Mouse (Mus musculus) heart, postnatal 0 days (tissue): ENCODE results near the gene Acacb. TPM values are rescaled to one million over a fixed set of nuclear protein-coding genes. Genes with fewer than 3 reads are reported as not detected.

Experiments used
- ATAC-seq: fragments of 200-750 bp; cut with Nextera tagmentation; 2 replicates; pipeline ENCODE4 v1.8.0; 2017; ENCODE audit warnings: low read depth, moderate number of reproducible peaks, moderate library complexity; ENCODE audit not compliant: insufficient read depth
- DNase-seq: peaks from one replicate; pipeline ENCODE4 v3.0.0-alpha.2; 2016; ENCODE audit warnings: low spot score
- H3K27ac ChIP-seq: fragments of 300-500 bp; sonication (generic); 2 replicates; pipeline ENCODE4 v1.5.1; 2014; ENCODE audit warnings: low read depth, mild to moderate bottlenecking
- H3K27me3 ChIP-seq: fragments of 300-500 bp; sonication (generic); 2 replicates; pipeline ENCODE4 v1.6.1; 2014; ENCODE audit warnings: low read length, mixed read lengths; ENCODE audit not compliant: control insufficient read depth, insufficient read depth
- H3K36me3 ChIP-seq: fragments of 300-500 bp; sonication (generic); replicated peaks from 2 replicates; pipeline ENCODE4 v1.6.1; 2014; ENCODE audit warnings: low read length, mixed read lengths; ENCODE audit not compliant: control insufficient read depth, insufficient read depth
- H3K4me1 ChIP-seq: fragments of 300-500 bp; sonication (generic); 2 replicates; pipeline ENCODE4 v1.6.1; 2014; ENCODE audit warnings: antibody characterized with exemption; ENCODE audit not compliant: control insufficient read depth, insufficient read depth
- H3K4me2 ChIP-seq: fragments of 300-500 bp; sonication (generic); 2 replicates; pipeline ENCODE4 v1.6.1; 2014; ENCODE audit warnings: low read depth, mild to moderate bottlenecking, low read length, moderate library complexity
- H3K4me3 ChIP-seq: fragments of 300-500 bp; sonication (generic); 2 replicates; pipeline ENCODE4 v1.5.1; 2014; ENCODE audit warnings: low read depth, low read length
- H3K9ac ChIP-seq: fragments of 300-500 bp; sonication (generic); replicated peaks from 2 replicates; pipeline ENCODE4 v1.6.1; 2014; ENCODE audit warnings: low read depth, low read length, mixed read lengths
- H3K9me3 ChIP-seq: fragments of 300-500 bp; sonication (generic); replicated peaks from 2 replicates; pipeline ENCODE4 v1.6.1; 2016; ENCODE audit warnings: low read length; ENCODE audit not compliant: control insufficient read depth
- CTCF ChIP-seq: IDR thresholded peaks from 2 replicates; pipeline ENCODE4 v1.5.1; 2016; ENCODE audit warnings: antibody characterized with exemption, control low read depth, low read depth
- EP300 ChIP-seq: IDR thresholded peaks from 2 replicates; pipeline ENCODE4 v1.6.1; 2016; ENCODE audit warnings: antibody characterized with exemption, low read depth
- WGBS: fragments of 180-500 bp; shearing (Covaris S2); extraction: QIAGEN DNeasy Blood & Tissue Kit; methylation state at CpG from one replicate; pipeline ENCODE4 v1.1.7; 2014; 5-methylcytosine and 5-hydroxymethylcytosine counted together
- polyA plus RNA-seq: library from polyadenylated mRNA; unstranded; fragments of >200 nt; fragmentation: Nextera tagmentation; extraction: Ambion mirVana; gene quantifications from 2 replicates; pipeline ENCODE4 v1.2.1, GENCODE M21; 2015
- total RNA-seq: library from RNA; depleted of rRNA; stranded (reverse); fragments of >200 nt; gene quantifications from 2 replicates; pipeline ENCODE4 v1.2.3, GENCODE M21; 2014; ENCODE audit warnings: low replicate concordance

Gene Acacb
- total and polyA plus RNA-seq, 2 experiments from 2014 or later = 17.5 to 70.1 TPM

- no peak for TF ChIP-seq CTCF
- TF ChIP-seq EP300 = no peak
- no peak within 1 kb of the TSS for H3K9ac ChIP-seq
- no peaks in the 10 kb centered on the region for H3K9me3 ChIP-seq
- ATAC-seq (no peak), DNase-seq (no peak)
- H3K4me1 ChIP-seq = no peaks in the 10 kb centered on the region
- H3K36me3 ChIP-seq = no peaks in the 10 kb centered on the region
- no peak within 1 kb of the TSS for H3K4me3 ChIP-seq
- peaks cover 19% of the 10 kb centered on the region; the same call in 1 of the 2 replicates for H3K27me3 ChIP-seq
- H3K27ac ChIP-seq = no peak within 1 kb of the TSS
- WGBS = 34% methylated on average over 13 of the region's 13 CpGs
- no peak within 1 kb of the TSS for H3K4me2 ChIP-seq
These were observed 142.5 kb downstream of the Acacb start, which contains the start of gene Myo1h for GRCm38 (mm10) chr5:114288874-114289273. Myo1h (plus strand) TSS chr5:114289166.

GRCm38 (mm10) chr5:114290004-114290403 is 143.7 kb downstream of the Acacb start:
- peaks cover 19% of the 10 kb centered on the region; the same call in 1 of the 2 replicates for H3K27me3 ChIP-seq

GRCm38 (mm10) chr5:114296693-114297631 is 150.6 kb downstream of the Acacb start:
- 25% methylated on average over 22 of the region's 22 CpGs for WGBS
- TF ChIP-seq EP300 = no peak
- 0 out of 2 replicates have a peak, but pooled peaks have one; percentile 20 for TF ChIP-seq CTCF
- H3K9me3 ChIP-seq = no peaks in the 10 kb centered on the region
- peaks cover 5% of the 10 kb centered on the region; the same call in 1 of the 2 replicates for H3K4me1 ChIP-seq
- H3K4me2 ChIP-seq = peak overlapping the region; percentile 31
- H3K4me3 ChIP-seq = peak overlapping the region; percentile 3; the same call in 1 of the 2 replicates
- no peaks in the 10 kb centered on the region for H3K36me3 ChIP-seq
- H3K27ac ChIP-seq = no peak overlapping the region
- ATAC-seq (no peak), DNase-seq (no peak)
- H3K27me3 ChIP-seq = 0 out of 2 replicates have a peak, but pooled peaks cover 4% of the 10 kb centered on the region
- H3K9ac ChIP-seq = no peak overlapping the region

More at GRCm38 (mm10) chr5:114290004-114290403, 143.7 kb downstream of the Acacb start:
- no peak overlapping the region for H3K4me2 ChIP-seq
- no peak overlapping the region for H3K4me3 ChIP-seq
- H3K9ac ChIP-seq = no peak overlapping the region
- H3K9me3 ChIP-seq = no peaks in the 10 kb centered on the region
- no peaks in the 10 kb centered on the region for H3K36me3 ChIP-seq
- H3K27ac ChIP-seq = no peak overlapping the region
- DNase-seq (no peak), ATAC-seq (no peak)
- H3K4me1 ChIP-seq = no peaks in the 10 kb centered on the region
- WGBS = 80% methylated on average over 3 of the region's 3 CpGs
- no peak for TF ChIP-seq CTCF

- no peak overlapping the region for H3K27ac ChIP-seq
- ATAC-seq = no peak
- no peaks in the 10 kb centered on the region for H3K36me3 ChIP-seq
- H3K9ac ChIP-seq = no peak overlapping the region
- WGBS = 56% methylated on average over 18 of the region's 18 CpGs
- no peaks in the 10 kb centered on the region for H3K9me3 ChIP-seq
- peaks cover 5% of the 10 kb centered on the region; the same call in 1 of the 2 replicates for H3K4me1 ChIP-seq
- no peak overlapping the region for H3K4me3 ChIP-seq
- no peak overlapping the region for H3K4me2 ChIP-seq
- TF ChIP-seq CTCF (no peak), EP300 (no peak)
- DNase-seq = no peak
- H3K27me3 ChIP-seq = 0 out of 2 replicates have a peak, but pooled peaks cover 4% of the 10 kb centered on the region
These were observed 152.0 kb downstream of the Acacb start for GRCm38 (mm10) chr5:114298212-114298894.

- no peaks in the 10 kb centered on the region for H3K36me3 ChIP-seq
- H3K4me2 ChIP-seq = no peak overlapping the region
- peaks cover 5% of the 10 kb centered on the region; the same call in 1 of the 2 replicates for H3K4me1 ChIP-seq
- DNase-seq (no peak), ATAC-seq (no peak)
- H3K27ac ChIP-seq = no peak overlapping the region
- H3K9me3 ChIP-seq = no peaks in the 10 kb centered on the region
- H3K27me3 ChIP-seq = 0 out of 2 replicates have a peak, but pooled peaks cover 4% of the 10 kb centered on the region
- TF ChIP-seq CTCF (no peak), EP300 (no peak)
- 64% methylated on average over 22 of the region's 22 CpGs for WGBS
- H3K4me3 ChIP-seq = no peak overlapping the region
- no peak overlapping the region for H3K9ac ChIP-seq
These were observed 153.0 kb downstream of the Acacb start for GRCm38 (mm10) chr5:114299156-114299855.
